Mouse (Mus musculus) monocyte, adult 2 months (primary cell): ENCODE measurements around the gene Slc15a5.

Experiments used
- DNase-seq, 2 experiments: peaks; one replicate each; pipeline ENCODE4 v3.0.0; 2022; ENCODE audit warnings: low spot score in 2 of 2, low read depth in 1 of 2

Slc15a5 gene

GRCm38 (mm10) chr6:137963703-137964102 is 116.0 kb downstream of the Slc15a5 start:
- no peak for DNase-seq

- DNase-seq = no peak
Measured at GRCm38 (mm10) chr6:137962836-137963235, 116.9 kb downstream of the Slc15a5 start.

DNA sequence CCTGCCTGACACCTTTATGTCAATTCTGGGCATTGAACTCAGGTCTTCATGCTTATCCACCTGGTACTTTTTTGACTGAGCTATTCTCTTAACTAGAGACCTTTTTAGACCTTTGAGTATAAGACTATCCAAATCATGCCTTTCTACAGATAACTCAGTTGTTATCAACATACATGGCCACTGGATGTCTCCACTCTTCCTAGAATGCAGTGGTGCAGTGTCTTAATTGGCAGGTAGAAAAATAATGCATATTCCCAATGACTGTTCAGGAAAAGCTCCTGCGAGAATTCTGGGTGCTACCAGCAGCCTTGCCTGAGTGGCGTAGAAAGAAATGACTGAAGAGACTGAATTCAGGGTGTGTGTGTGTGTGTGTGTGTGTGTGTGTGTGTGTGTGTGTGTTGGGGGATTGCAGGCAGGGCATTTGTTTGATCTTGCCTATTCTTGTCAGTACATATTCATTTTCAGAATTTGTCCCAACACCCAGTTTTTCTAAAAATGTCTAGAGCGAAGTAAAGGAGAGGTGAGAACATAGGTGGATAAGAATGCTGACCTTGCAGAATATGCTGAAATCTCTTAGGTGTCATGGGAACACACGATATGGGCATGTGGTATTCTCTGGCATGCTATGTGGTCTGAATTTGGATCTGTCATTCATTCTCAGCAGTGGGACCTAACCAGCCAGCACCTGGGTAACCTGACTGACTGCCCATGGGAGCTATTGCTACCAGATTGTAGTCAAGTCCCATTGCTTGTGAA is 119.5 kb downstream of the Slc15a5 start:
- DNase-seq = no peak

- DNase-seq = no peak
Measured at GRCm38 (mm10) chr6:137957630-137958029, 122.1 kb downstream of the Slc15a5 start.

DNA sequence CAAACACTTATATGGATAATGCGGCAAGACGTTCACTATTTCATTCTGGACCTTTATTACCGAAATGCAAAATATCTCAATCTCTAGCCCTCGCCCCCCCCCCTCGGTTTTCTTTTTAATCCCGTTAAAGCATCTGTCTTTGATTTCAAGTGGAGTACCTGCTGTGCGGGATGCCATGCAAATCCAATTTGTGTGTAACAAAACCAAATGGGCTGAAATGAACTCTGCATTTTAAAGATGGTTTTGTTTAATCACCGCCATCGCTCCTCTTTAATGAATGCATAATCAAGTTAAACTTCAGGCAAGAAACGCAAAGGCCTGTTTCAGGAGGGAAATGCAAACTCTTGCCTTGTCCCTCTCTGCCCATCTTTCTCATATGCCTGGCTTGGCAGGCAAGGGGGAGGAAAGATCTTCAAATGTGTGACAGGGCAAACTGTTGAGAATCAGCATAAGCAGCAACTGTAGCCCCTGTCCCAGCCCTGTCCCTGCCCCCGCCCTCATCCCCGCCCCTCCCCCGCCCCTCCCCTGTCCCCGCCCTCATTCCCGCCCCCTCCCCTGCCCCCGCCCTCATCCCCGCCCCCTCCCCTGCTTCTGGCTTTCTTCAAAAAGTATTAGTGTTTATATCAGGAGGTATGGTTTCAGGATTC is 122.8 kb downstream of the Slc15a5 start:
- DNase-seq = no peak

- no peak for DNase-seq
Measured at GRCm38 (mm10) chr6:137946520-137946919, 133.2 kb downstream of the Slc15a5 start.

GRCm38 (mm10) chr6:137940374-137941218 is 139.1 kb downstream of the Slc15a5 start:
- DNase-seq = no peak

DNA sequence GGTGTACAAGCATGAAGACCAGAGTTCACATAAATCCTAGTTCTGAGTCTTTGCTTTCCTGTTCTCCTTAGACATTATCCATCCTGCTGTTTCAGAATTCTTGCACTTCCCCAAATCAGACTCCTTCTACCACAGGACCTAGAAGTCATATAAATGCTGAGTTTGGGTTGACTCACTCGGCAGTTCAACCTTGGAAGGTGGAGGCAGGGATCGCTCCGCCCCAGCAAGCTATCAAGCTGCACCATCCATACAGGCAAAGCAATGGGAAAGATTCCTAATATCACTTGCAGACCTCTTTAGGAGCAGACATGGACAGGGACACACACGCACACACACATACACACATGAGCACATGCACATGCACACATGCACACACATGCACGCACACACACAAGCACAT is 142.2 kb downstream of the Slc15a5 start:
- DNase-seq = no peak

DNA sequence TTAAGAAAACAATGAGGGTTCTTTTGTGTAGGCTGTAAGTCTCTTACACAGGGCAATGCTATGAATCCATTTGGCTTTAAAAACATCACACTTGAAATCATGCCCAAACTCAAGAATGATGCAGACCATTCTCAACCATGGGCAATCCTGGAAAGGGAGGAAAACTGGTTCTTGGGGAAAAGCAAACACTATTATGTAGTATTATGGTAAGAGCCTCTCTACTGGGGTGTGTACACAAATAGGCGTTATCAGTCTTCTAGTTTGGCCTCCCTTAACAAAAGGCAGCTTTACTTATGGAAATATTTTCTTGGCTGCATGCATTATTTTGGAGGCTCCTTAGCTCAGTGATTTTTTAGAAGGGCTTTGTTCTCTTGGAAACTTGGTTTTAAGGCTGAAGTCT is 143.4 kb downstream of the Slc15a5 start:
- no peak for DNase-seq

DNA sequence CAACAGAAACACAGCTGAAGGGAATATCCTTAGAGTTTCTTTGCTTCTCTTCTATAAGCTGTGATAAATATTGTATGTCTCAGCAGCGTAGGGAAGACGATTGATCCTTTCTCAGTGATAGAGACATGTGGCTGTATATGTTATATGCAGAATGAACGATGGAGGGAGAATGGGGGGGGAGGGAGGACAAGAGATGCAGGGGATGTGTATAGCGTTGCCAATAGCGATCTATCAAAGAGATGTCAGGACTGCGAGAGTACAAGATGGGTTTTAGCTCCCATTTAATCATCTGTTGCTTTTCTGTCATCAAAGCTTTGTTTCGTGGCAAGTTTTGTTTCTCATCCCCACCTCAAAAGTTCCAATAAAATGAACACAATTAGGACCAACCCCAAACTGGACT is 143.9 kb downstream of the Slc15a5 start:
- DNase-seq = no peak

GRCm38 (mm10) chr6:137935341-137935740 is 144.4 kb downstream of the Slc15a5 start:
- no peak for DNase-seq

GRCm38 (mm10) chr6:137934545-137935298 is 145.0 kb downstream of the Slc15a5 start:
- DNase-seq = no peak
